Mouse (Mus musculus): Measurements from ENCODE around the gene Olfr1373.

Olfr1373 gene

GRCm38 (mm10) chr11:52106037-52106436 lies 39.3 kb downstream of the Olfr1373 start:
- DNase-seq (ENCODE audit: low spot score), result no peak

- no peak for DNase-seq (ENCODE audit: low spot score)
These were observed 39.8 kb downstream of the Olfr1373 start for GRCm38 (mm10) chr11:52105503-52105902.

- DNase-seq (ENCODE audit: low spot score), result no peak
These were observed 42.4 kb downstream of the Olfr1373 start for GRCm38 (mm10) chr11:52102977-52103376.

GRCm38 (mm10) chr11:52099771-52100219 lies 45.5 kb downstream of the Olfr1373 start:
- DNase-seq (ENCODE audit: low spot score), result no peak

- peak; percentile 19 for DNase-seq (ENCODE audit: low spot score)
These were observed 46.1 kb downstream of the Olfr1373 start for GRCm38 (mm10) chr11:52099031-52099761.

- DNase-seq (ENCODE audit: low spot score), result peak; percentile 91
These were observed 46.9 kb downstream of the Olfr1373 start, which contains the start of gene Ppp2ca for GRCm38 (mm10) chr11:52098398-52098946. Gene Ppp2ca (plus strand): TSS chr11:52098681.

- no peak for DNase-seq (ENCODE audit: low spot score)
These were observed 47.7 kb downstream of the Olfr1373 start for GRCm38 (mm10) chr11:52097596-52097995.

GRCm38 (mm10) chr11:52097016-52097415 lies 48.3 kb downstream of the Olfr1373 start:
- DNase-seq (ENCODE audit: low spot score), result no peak

Measured in urinary bladder, postnatal 10 days (tissue).